Mouse (Mus musculus) adrenal gland, adult (tissue): ENCODE results near the gene Cdt1.

ENCODE experiments used
- DNase-seq, 2 experiments: peaks; one replicate each; pipeline ENCODE4 v3.0.0; 2022 to 2023; ENCODE audit warnings: low spot score in 1 of 2; ENCODE audit not compliant: inconsistent age in 2 of 2

Cdt1 gene

GRCm38 (mm10) chr8:122548891-122549439, 18.9 kb upstream of the Cdt1 start:
- no peak for DNase-seq

DNA sequence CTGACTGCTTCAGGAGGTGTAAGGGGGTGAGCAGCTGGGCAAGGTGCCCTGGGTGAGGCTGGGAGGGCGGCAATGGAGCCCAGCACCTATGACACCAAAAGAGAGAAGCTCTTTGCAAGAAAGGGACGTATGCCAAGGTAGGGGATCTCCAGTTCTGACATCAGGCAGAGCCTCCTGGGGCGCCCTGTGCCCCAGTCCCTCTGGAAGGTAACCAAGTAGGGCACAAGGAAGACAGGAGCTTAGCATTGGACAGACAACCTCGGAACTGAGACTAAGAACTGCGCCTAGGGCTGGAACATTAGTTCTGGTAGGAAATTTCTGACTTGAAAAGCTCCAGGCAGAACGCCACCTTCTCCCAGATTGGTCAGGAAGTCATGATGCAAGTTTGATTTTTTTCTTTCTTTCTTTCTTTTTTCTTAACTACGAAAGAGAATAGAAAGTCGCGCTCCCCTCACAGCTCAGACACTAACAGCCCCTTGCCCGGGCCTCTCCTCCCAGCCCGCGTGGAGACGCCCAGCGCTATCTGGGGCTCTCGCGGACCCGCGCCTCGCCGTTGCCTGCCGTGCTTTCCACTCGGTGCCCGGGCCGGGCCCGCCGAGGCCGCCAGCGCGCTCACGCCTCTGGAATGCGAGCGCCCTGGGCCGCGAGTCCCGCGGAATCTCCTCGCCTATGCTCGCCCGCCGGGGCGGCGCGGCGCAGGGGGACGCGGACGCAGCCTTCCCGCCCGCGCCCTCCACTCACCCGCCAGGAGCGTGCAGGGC, 17.4 kb upstream of the Cdt1 start:
- DNase-seq: peak; percentile 67 to 86

DNA sequence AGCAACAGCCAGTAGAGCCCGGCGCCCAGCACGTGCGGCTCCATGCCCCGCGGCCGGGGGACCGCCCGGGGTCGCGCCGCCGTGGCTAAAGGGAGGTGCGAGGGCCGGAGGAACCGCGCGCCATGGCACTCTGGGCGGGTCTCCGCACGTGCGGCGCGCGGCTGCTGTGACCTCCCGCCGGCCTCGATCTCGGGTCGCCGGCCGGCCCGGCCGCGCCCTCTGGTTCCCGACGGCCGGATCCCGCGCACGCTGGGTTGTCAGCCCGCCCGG, 16.9 kb upstream of the Cdt1 start:
- DNase-seq: no peak

DNA sequence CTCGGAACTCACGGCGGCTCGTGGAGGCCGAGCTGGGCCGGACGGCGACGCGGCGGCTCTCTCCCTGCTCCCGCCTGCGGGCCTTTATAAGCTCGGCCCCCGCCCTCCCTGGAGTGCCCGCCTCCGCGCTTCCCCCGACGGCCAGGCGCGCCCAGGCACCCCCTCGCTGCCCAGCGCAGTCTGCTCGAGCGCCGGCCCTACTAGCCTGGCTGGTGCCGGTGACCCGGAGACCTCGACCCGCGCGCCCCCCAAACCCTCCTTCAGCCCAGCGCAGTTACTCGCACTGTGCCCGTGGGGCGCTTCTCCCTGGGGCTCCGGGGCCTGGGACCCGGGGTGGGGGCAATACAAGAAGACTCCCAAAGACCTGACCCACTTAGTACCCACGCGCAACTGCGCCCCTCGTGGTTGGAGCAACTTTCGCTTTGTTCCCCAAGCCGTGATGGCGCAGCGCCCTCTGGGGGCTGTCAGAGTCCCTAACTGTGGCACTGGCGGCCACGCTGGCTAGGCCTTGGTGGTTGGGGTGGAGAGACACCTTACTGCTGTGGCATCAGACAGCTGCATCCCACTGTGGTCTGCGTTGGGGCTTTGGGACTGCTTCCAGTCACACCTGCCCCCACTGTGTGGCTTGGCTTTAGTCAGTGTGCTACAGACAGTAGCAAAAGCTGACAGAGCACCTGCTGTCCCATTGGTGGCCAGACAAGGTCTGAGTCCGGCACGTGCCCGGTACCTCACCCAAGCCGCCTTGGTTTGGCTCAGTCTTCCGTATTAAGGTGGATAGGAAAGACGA, 16.4 kb upstream of the Cdt1 start, which contains the start of gene Piezo1:
Gene Piezo1 (minus strand): TSS at position 65 of the 787 bp plus-strand sequence.
- peak; percentile 91 to 98 for DNase-seq

DNA sequence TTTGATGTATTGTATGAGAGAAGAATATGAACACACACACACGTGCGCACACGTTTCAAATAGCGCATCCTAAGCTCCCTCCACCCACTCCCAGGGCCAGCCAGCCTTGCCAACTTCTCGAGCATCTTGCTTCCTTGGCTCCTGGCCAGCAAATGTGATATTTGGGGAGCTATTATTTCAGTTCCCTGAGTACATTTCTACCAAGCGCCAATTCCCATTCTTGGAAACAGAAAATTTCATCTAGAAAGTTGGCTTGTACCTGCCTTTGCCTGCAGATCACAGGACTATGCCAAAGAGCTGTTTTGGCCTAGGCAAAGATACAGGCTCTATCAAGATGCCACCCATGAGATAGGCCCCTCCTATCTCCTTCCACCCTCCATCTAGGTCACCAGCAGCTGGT, 13.0 kb upstream of the Cdt1 start:
- no peak for DNase-seq

GRCm38 (mm10) chr8:122556030-122557009, 11.5 kb upstream of the Cdt1 start:
- DNase-seq: peak; percentile 51 to 79

DNA sequence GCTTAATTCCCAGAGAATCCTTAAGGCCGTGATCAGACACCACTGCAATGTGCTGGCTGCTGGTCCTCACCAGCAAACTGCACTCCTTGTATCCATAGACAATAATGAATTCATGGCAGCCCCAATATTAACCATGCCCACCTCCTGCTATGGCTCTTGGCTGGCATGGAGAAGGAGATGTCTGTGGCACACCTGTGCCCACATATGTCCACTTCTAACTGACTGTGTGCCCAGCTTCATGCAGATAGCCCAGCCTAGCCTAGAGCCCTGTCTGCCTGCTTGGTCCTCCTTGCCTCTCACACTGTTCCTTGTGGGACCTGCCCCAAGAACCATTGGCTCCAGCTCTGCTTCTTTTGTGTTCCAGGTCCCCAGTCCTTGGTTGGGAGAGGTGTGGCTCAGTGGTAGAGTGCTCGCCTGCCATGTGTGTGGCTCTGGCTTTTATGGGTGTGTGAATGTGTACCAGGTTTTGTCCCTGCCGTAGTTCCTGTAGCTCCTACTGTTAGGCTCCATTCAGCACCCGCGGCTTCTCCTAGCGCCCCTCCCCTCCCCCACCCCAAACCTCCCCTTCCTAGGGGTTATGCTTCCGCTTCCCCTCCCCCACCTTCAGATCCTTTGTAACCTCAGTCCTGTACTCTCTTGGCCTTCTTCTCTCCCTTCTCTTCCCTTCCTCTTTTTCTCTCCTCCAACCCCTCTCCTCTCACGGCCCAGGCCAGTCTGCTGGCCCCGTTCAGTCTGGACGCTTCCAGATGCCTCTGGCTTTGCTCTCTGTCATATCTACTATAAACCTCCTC, 10.4 kb upstream of the Cdt1 start:
- peak in 1 of 2 experiments; percentile 6 for DNase-seq

DNA sequence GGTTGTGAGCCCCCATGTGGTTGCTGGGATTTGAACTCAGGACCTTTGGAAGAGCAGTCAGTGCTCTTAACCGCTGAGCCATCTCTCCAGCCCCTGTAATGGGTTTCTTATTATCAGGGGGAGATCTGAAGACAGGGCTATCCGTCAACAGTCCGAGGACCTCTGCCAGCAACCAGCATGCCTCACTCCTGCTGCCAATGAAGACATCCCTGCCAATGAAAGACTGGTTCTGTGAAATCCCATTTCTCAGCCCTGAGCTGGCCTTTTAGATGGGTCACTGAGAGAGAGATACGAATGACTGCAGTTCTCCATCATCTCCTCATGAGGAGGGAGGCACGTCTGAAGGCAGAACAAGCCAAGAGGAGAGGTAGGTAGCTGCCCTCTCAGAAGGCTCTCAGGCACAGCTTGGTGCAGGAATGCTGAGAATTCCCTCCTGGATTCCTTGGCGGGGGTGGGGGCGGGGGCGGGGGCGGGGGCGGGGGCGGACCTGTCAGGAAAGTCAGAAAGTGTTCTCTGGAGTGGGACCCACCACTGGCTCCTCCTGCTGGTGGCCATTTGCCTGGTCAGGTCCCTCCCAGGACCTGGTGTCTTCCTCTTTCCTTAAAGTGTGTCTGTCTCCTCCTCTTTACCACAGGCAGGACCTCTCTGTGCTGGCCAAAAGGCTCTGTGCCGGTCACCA, 9.0 kb upstream of the Cdt1 start:
- DNase-seq: peak in 1 of 2 experiments; percentile 3

- no peak for DNase-seq
Measured at GRCm38 (mm10) chr8:122561199-122561598, 6.6 kb upstream of the Cdt1 start.

DNA sequence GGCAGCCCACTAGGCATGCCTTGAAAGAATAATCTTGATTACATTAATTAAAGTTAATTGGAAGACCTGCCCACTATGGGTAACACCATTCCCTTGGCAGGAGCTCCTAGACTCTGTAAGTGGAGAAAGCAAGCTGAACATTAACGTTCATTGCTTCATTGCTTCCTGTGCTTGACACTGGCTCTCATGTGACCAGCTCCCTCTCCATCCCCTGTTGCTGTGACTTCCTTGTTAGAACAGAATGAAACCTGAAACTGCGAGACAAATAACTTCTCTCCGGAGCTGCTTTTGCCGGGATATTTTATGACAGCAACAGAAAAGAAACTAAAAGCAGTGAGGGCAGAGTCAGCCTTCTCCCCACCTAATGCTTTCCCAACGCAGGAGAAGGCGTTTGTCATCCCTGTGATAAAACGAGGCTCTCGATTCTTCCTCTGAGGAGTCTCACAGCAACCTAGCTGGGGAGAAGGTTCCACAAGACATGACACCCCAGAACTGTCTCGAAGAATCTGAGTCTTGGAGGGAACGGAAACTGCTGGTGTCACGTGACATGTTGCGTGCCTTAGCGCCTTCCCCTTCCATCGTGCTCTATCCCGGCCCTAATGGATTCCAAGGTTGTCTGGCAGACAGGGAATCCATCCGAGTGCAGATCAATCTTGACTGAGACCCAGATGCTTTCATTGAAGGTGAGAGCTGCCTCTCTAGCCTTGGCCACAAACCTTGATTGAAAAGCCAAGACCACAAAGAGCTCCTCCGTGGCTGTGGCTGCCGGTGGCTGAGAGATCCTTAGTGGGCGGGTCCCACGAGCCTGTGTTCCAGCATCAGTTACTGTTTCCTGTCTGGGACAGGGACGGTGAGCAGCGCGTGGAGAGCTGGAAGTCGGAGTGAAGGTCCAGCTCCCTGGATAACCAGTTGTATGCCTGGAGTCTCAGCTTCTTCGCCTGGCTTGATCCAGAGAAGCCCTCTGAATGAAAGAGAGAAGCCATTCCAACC, 3.2 kb upstream of the Cdt1 start:
- DNase-seq: no peak

DNA sequence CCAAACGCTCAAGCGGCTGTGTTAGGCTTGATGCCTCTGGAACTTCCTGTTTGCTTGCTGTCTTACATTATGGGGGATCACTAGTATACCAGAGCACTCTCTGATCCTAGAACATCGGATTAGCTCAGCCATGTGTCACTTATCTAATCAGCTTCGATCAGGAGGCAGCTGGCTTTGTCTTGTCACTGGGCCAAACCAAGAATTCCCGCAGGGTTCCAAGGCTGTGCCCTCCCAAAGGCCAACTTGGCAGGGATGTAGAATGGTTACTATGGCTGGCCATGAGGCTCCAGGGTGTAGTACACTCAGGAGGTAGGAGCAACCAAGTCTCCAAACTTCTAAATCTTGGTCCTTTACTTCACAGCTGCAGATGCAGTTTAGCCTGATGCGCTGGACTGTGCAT, 1.0 kb upstream of the Cdt1 start:
- DNase-seq: peak; percentile 57 to 80

- DNase-seq: no peak
Measured at GRCm38 (mm10) chr8:122568109-122568504, 292 bp downstream of the Cdt1 start.

GRCm38 (mm10) chr8:122568881-122569309, 1.1 kb downstream of the Cdt1 start:
- DNase-seq: no peak

DNA sequence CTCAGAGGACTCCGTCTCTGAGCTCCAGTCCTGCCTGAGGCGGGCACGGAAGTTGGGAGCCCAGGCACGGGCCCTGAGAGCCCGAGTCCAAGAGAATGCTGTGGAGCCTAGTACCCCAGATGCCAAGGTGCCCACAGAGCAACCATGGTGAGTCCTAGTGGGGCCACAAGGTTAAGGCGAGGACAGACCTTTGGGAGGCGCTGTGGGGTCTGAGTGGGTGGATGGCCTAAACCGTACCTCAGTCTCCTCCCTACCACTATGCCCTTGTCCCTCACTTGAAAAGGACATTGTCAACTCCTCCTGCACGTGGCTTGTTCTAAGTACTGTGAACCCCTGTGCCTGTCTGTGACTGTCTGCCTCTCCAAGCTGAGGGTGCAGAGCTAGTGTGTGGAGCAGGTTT, 1.5 kb downstream of the Cdt1 start:
- DNase-seq: no peak

DNA sequence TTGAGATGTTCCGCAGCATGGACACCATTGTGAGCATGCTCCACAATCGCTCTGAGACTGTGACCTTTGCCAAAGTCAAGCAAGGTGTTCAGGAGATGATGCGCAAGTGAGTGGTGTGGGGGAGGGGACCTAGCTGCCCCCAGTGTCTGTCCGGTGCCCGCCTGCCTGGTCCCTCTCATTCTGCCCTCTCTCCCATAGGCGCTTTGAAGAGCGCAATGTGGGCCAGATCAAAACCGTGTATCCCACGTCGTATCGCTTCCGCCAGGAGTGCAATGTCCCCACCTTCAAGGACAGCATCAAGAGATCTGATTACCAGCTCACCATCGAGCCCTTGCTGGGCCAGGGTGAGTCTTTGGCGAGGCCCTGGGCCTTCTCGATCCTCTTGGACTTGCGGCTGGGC, 2.2 kb downstream of the Cdt1 start:
- no peak for DNase-seq

- no peak for DNase-seq
Measured at GRCm38 (mm10) chr8:122571153-122571552, 3.3 kb downstream of the Cdt1 start.

GRCm38 (mm10) chr8:122571750-122572267, 4.0 kb downstream of the Cdt1 start:
- DNase-seq: no peak

DNA sequence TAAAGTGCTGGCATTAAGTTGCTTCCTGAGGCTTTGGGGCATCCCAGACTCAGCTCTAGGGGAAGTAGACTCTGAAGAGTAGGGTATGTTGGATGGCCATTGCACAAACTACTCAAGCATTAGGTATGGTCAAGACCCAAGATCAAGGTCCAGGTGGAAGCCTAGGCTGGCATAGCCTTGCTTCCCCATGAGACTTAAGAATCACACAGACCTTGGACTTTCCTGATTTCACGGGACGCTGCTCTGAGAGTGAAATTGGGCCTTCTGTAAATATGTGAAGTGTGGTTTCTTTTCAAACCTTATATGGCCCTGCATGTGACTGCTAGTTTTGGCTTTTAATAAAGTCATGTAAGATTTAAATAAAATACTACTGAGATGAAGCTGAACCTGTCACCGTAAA, 4.9 kb downstream of the Cdt1 start:
- DNase-seq: no peak
